Mouse (Mus musculus) right cerebral cortex, adult 18-20 months (tissue): ENCODE measurements around the gene Kif1a.
"Not testable (repeated sequence)": the region's sequence is repeated elsewhere in the genome, so short reads cannot be mapped to it uniquely, and the experiment has no call there.

ENCODE experiments used
- DNase-seq: peaks from one replicate; pipeline ENCODE4 v3.0.0; 2022; ENCODE audit warnings: mixed read lengths

Kif1a gene

GRCm38 (mm10) chr1:93015136-93015535, 86.6 kb downstream of the Kif1a start:
- no peak for DNase-seq

- DNase-seq = peak; percentile 68
Observed at GRCm38 (mm10) chr1:93014460-93014859, 87.3 kb downstream of the Kif1a start.

GRCm38 (mm10) chr1:93013367-93013766, 88.4 kb downstream of the Kif1a start:
- no peak for DNase-seq

GRCm38 (mm10) chr1:93012103-93012585, 89.6 kb downstream of the Kif1a start:
- no peak for DNase-seq

GRCm38 (mm10) chr1:93010731-93011130, 91.0 kb downstream of the Kif1a start:
- DNase-seq = no peak

GRCm38 (mm10) chr1:93009196-93009595, 92.6 kb downstream of the Kif1a start:
- DNase-seq = no peak

- no peak for DNase-seq
Observed at GRCm38 (mm10) chr1:93006061-93006460, 95.7 kb downstream of the Kif1a start, which contains the start of gene Aqp12. Gene Aqp12, plus strand, starts transcription at chr1:93006334.

GRCm38 (mm10) chr1:92992880-92993279, 108.9 kb downstream of the Kif1a start:
- no peak for DNase-seq

- DNase-seq = no peak
Observed at GRCm38 (mm10) chr1:92992214-92992855, 109.4 kb downstream of the Kif1a start.

- no peak for DNase-seq
Observed at GRCm38 (mm10) chr1:92989891-92990290, 111.9 kb downstream of the Kif1a start.

GRCm38 (mm10) chr1:92988894-92989293, 112.9 kb downstream of the Kif1a start:
- no peak for DNase-seq

GRCm38 (mm10) chr1:92984999-92985398, 116.8 kb downstream of the Kif1a start:
- DNase-seq = no peak

GRCm38 (mm10) chr1:92982931-92983605, 118.7 kb downstream of the Kif1a start:
- no peak for DNase-seq

GRCm38 (mm10) chr1:92981056-92981845, 120.5 kb downstream of the Kif1a start:
- DNase-seq = no peak

GRCm38 (mm10) chr1:92979073-92979602, 122.6 kb downstream of the Kif1a start:
- no peak for DNase-seq

GRCm38 (mm10) chr1:92978645-92979044, 123.1 kb downstream of the Kif1a start:
- DNase-seq = no peak

- DNase-seq = no peak
Observed at GRCm38 (mm10) chr1:92976141-92976566, 125.6 kb downstream of the Kif1a start.

GRCm38 (mm10) chr1:92972854-92973253, 128.9 kb downstream of the Kif1a start:
- no peak for DNase-seq

GRCm38 (mm10) chr1:92971879-92972795, 129.6 kb downstream of the Kif1a start:
- DNase-seq = no peak

- DNase-seq = not testable (repeated sequence)
Observed at GRCm38 (mm10) chr1:92970791-92971190, 131.0 kb downstream of the Kif1a start.
